Mouse (Mus musculus): ENCODE results near the gene Slc25a45. TPM values are rescaled to one million over a fixed set of nuclear protein-coding genes. Genes with fewer than 3 reads are reported as not detected.
A peak's percentile ranks its signal among the peaks of the same experiment; 100 is the strongest.
"Not testable (repeated sequence)": the region's sequence is repeated elsewhere in the genome, so short reads cannot be mapped to it uniquely, and the experiment has no call there.

The Slc25a45 gene
- polyA plus RNA-seq, 1 experiment from 2014 or later, result 10.2 TPM

DNA sequence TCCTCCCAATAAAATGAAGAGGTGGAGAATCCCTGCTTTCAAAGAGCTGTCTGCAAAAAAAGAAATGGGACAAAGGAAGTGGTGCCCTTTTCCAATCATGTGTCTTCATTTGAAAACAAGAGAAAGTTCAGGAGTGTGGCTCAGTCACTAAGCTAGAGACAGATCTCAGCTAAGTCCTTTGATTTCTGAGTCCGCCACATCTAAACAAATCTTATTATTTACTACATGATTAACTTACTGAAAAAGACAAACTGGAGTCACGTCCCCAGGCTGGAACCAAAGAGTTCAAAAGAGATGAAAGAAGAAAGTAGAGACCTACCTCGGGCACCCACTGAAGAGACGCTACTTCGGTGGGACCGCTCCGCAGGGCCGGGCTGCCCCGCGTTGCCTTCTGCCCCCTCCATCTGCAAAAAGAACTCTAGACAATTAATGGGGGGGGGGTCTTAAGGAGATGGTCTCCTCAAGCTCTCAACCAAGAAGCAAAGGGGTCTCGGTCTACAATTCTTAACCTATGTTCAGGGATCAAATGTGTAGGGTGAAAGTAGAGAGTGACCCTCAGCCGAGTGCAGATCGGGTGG is 3.1 kb upstream of the Slc25a45 start:
- H3K27me3 ChIP-seq (replicated peaks; ENCODE audit: insufficient read depth, low read length), result no peaks in the 10 kb centered on the region
- 5% methylated on average over 13 of the region's 13 CpGs for WGBS
- H3K4me2 ChIP-seq (replicated peaks; ENCODE audit: low read depth, low read length), result peak overlapping the region; percentile 80
- peak overlapping the region; percentile 78 for H3K9ac ChIP-seq (replicated peaks; ENCODE audit: low read depth)
- H3K4me1 ChIP-seq (ENCODE audit: insufficient read depth, low read depth, low read length), result peaks cover 25% of the 10 kb centered on the region
- H3K36me3 ChIP-seq (ENCODE audit: insufficient read depth, low read length), result peaks cover under 1% of the 10 kb centered on the region; the same call in 1 of the 2 replicates
- no peak for TF ChIP-seq CTCF (IDR thresholded peaks at IDR 0.05)
- no peak for TF ChIP-seq EP300 (IDR thresholded peaks at IDR 0.05)
- H3K4me3 ChIP-seq (ENCODE audit: low read depth, low read length), result peak overlapping the region; percentile 70
- H3K9me3 ChIP-seq (ENCODE audit: low read length), result no peaks in the 10 kb centered on the region
- peak overlapping the region; percentile 57 for H3K27ac ChIP-seq (ENCODE audit: low read length)
- DNase-seq (ENCODE audit: low spot score), result no peak
- no peak for ATAC-seq

DNA sequence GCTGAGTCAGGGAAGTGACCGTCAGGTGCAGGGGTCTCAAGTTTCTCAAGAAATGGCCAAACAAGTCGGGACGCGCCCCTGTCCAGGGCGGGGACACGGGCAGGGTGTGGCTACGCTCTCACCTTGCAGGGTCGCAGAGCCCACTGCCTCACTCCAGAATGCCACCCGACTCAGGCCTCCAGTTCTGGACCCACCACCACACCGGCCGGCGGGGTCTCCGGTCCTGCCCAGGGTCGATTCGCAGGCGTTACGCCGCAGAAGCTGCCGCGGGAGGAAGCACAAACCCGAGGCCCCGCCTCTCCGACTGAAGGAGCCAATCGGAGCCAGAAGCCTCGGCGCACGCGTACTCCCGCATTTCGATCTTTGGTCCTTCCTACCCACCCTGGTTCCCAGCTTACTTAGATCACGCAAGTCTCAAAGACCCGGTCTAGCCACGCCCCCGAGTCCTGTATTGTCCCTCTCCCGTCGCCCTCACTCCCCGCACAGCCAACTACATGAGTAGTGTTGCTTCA is 2.6 kb upstream of the Slc25a45 start, which contains the start of gene Frmd8:
TSS of gene Frmd8 (minus strand) at position 306 of the 512 bp plus-strand sequence.
- no peak for TF ChIP-seq EP300 (IDR thresholded peaks at IDR 0.05)
- TF ChIP-seq CTCF (IDR thresholded peaks at IDR 0.05), result no peak
- Histone ChIP-seq H3K9me3 (ENCODE audit: low read length) (no peaks in the 10 kb centered on the region), H3K4me2 (replicated peaks; ENCODE audit: low read depth, low read length) (peak within 1 kb of the TSS; percentile 80), H3K27ac (ENCODE audit: low read length) (peak within 1 kb of the TSS; percentile 57), H3K27me3 (replicated peaks; ENCODE audit: insufficient read depth, low read length) (no peaks in the 10 kb centered on the region), H3K9ac (replicated peaks; ENCODE audit: low read depth) (peak within 1 kb of the TSS; percentile 78), H3K4me1 (ENCODE audit: insufficient read depth, low read depth, low read length) (peaks cover 25% of the 10 kb centered on the region), H3K36me3 (ENCODE audit: insufficient read depth, low read length) (no peaks in the 10 kb centered on the region), H3K4me3 (ENCODE audit: low read depth, low read length) (peak within 1 kb of the TSS; percentile 70)
- peak; percentile 74 for ATAC-seq
- WGBS, result under 1% methylated on average over 37 of the region's 37 CpGs
- peak; percentile 99 for DNase-seq (ENCODE audit: low spot score)

DNA sequence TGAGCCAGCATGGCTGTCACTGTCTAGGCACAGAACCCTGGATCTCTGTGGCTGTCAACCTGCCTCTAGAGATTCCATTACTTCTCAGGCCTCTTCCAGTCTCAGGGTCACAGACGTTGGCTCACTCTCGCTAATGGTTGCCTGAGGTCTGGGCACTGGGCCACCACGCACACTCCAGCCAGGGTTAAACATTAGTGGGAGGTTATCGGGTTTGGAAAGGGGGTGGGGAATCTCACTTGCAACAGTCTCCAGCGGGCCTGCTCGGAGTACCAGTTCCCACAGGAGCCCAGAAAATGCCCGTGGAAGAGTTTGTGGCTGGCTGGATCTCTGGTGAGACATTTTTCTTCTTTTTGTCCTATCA is 734 bp downstream of the Slc25a45 start:
- DNase-seq (ENCODE audit: low spot score) (peak; percentile 72), ATAC-seq (peak; percentile 46)
- H3K4me2 ChIP-seq (replicated peaks; ENCODE audit: low read depth, low read length), result peak overlapping the region; percentile 33
- TF ChIP-seq CTCF (IDR thresholded peaks at IDR 0.05) (no peak), EP300 (IDR thresholded peaks at IDR 0.05) (no peak)
- WGBS, result 22% methylated on average over 7 of the region's 7 CpGs
- no peaks in the 10 kb centered on the region for H3K9me3 ChIP-seq (ENCODE audit: low read length)
- H3K27me3 ChIP-seq (replicated peaks; ENCODE audit: insufficient read depth, low read length), result no peaks in the 10 kb centered on the region
- H3K4me3 ChIP-seq (ENCODE audit: low read depth, low read length), result peak overlapping the region; percentile 6; the same call in 1 of the 2 replicates
- peaks cover 13% of the 10 kb centered on the region; the same call in 1 of the 2 replicates for H3K4me1 ChIP-seq (ENCODE audit: insufficient read depth, low read depth, low read length)
- peak overlapping the region; percentile 91 for H3K27ac ChIP-seq (ENCODE audit: low read length)
- peak overlapping the region; percentile 30; the same call in 1 of the 2 replicates for H3K9ac ChIP-seq (replicated peaks; ENCODE audit: low read depth)
- H3K36me3 ChIP-seq (ENCODE audit: insufficient read depth, low read length), result no peaks in the 10 kb centered on the region

DNA sequence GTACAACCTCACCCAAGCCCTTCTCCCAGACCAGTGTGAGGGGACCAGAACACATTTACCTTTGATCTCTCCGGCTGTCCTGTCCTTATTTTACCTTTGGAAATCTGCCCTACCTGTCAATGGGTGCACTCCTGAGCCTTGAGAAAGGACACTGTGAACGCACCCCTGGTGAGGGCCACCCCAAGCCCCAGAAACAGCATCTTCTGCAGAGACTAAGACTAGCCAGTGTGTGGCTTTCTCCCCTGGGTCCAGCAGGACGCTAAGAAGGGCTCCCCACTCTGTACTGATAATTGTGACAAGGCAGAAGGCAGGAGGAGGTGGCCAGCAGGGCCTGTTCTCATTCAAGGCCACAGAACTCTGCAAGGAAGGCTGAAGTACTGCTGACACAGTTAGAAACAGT is 1.3 kb downstream of the Slc25a45 start:
- Histone ChIP-seq H3K9me3 (ENCODE audit: low read length) (no peaks in the 10 kb centered on the region), H3K9ac (replicated peaks; ENCODE audit: low read depth) (no peak overlapping the region)

DNA sequence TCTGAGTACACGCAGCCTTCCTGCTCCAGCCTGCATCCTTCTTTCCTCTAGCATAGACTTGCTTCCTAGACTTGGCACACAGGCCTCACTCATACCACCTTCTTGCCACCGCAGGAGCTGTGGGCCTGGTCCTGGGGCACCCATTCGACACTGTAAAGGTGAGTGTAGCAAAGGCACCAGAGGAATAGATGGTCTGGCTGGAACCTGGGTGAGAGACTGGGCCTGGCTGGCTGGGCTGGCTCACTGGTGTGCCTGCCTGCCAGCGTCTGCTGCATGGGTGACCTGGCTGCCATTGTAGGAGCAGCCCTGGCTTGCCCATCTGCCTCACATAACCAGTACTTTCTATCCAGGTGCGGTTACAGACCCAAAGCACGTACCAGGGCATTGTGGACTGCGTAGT is 2.1 kb downstream of the Slc25a45 start:
- Histone ChIP-seq H3K9ac (replicated peaks; ENCODE audit: low read depth) (no peak overlapping the region), H3K27ac (ENCODE audit: low read length) (no peak overlapping the region), H3K4me1 (ENCODE audit: insufficient read depth, low read depth, low read length) (peaks cover 7% of the 10 kb centered on the region; the same call in 1 of the 2 replicates), H3K4me2 (replicated peaks; ENCODE audit: low read depth, low read length) (no peak overlapping the region), H3K9me3 (ENCODE audit: low read length) (no peaks in the 10 kb centered on the region), H3K27me3 (replicated peaks; ENCODE audit: insufficient read depth, low read length) (no peaks in the 10 kb centered on the region), H3K36me3 (ENCODE audit: insufficient read depth, low read length) (no peaks in the 10 kb centered on the region), H3K4me3 (ENCODE audit: low read depth, low read length) (no peak overlapping the region)
- no peak for ATAC-seq
- TF ChIP-seq EP300 (IDR thresholded peaks at IDR 0.05), result no peak
- TF ChIP-seq CTCF (IDR thresholded peaks at IDR 0.05), result no peak
- DNase-seq (ENCODE audit: low spot score), result no peak
- 93% methylated on average over 7 of the region's 7 CpGs for WGBS

More for the DNA sequence above, 1.3 kb downstream of the Slc25a45 start:
- Histone ChIP-seq H3K4me2 (replicated peaks; ENCODE audit: low read depth, low read length) (peak overlapping the region; percentile 33), H3K4me3 (ENCODE audit: low read depth, low read length) (no peak overlapping the region), H3K27me3 (replicated peaks; ENCODE audit: insufficient read depth, low read length) (no peaks in the 10 kb centered on the region), H3K36me3 (ENCODE audit: insufficient read depth, low read length) (no peaks in the 10 kb centered on the region), H3K4me1 (ENCODE audit: insufficient read depth, low read depth, low read length) (peaks cover 10% of the 10 kb centered on the region; the same call in 1 of the 2 replicates), H3K27ac (ENCODE audit: low read length) (peak overlapping the region; percentile 91)
- TF ChIP-seq CTCF (IDR thresholded peaks at IDR 0.05) (no peak), EP300 (IDR thresholded peaks at IDR 0.05) (no peak)
- DNase-seq (ENCODE audit: low spot score) (no peak), ATAC-seq (no peak)
- WGBS, result 68% methylated on average over 3 of the region's 3 CpGs

DNA sequence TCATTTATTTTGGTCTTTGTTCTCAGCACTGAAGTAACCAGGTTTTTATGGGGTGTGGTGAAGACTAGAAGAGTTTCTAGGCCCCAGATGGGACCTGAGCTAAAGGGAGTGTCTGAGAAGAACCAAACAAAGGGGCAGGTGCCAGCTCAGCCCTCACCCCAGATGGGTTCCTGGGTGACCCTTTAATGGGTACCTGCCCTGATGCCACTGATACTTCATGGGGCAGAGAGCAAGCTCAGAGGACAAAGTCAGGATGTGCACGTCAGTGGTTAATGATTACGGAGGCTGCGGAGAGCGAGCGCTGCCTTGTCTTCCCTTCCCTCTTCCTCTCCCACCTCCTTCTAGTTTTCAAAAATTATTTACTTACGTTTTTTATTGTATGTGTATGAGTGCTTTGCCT is 3.5 kb downstream of the Slc25a45 start:
- Histone ChIP-seq H3K27ac (ENCODE audit: low read length) (no peak overlapping the region), H3K36me3 (ENCODE audit: insufficient read depth, low read length) (no peaks in the 10 kb centered on the region), H3K4me1 (ENCODE audit: insufficient read depth, low read depth, low read length) (0 out of 2 replicates have a peak, but pooled peaks cover 7% of the 10 kb centered on the region), H3K27me3 (replicated peaks; ENCODE audit: insufficient read depth, low read length) (no peaks in the 10 kb centered on the region), H3K9ac (replicated peaks; ENCODE audit: low read depth) (no peak overlapping the region), H3K4me3 (ENCODE audit: low read depth, low read length) (no peak overlapping the region), H3K4me2 (replicated peaks; ENCODE audit: low read depth, low read length) (no peak overlapping the region), H3K9me3 (ENCODE audit: low read length) (no peaks in the 10 kb centered on the region)
- WGBS, result 96% methylated on average over 6 of the region's 6 CpGs
- no peak for TF ChIP-seq EP300 (IDR thresholded peaks at IDR 0.05)
- TF ChIP-seq CTCF (IDR thresholded peaks at IDR 0.05), result no peak
- DNase-seq (ENCODE audit: low spot score) (no peak), ATAC-seq (no peak)

DNA sequence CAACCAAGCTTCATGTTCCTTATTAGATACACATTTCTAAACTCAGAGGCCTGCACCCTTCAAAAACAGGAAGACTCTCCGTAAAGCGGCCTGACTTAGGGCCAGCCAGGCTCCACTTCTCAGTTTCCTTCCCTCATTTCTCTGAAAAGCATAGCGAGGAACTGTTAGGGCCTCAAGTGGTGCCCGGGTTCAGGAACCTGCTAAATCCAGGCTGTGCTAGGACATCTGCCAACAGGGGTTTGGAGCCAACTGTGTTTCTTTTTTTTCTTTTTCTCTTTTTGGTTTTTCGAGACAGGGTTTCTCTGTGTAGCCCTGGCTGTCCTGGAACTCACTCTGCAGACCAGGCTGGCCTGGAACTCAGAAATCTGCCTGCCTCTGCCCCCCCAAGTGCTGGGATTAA is 4.5 kb downstream of the Slc25a45 start:
- not testable (repeated sequence) for H3K36me3 ChIP-seq (ENCODE audit: insufficient read depth, low read length); H3K27ac ChIP-seq (ENCODE audit: low read length); DNase-seq (ENCODE audit: low spot score); H3K9me3 ChIP-seq (ENCODE audit: low read length); H3K27me3 ChIP-seq (replicated peaks; ENCODE audit: insufficient read depth, low read length); H3K9ac ChIP-seq (replicated peaks; ENCODE audit: low read depth); H3K4me3 ChIP-seq (ENCODE audit: low read depth, low read length); H3K4me2 ChIP-seq (replicated peaks; ENCODE audit: low read depth, low read length); H3K4me1 ChIP-seq (ENCODE audit: insufficient read depth, low read depth, low read length); ATAC-seq
- WGBS, result 53% methylated on average over 5 of the region's 5 CpGs

Data from lung, postnatal 0 days (tissue).